Mouse (Mus musculus) C2C12 (cell line): ENCODE measurements around the gene Nap1l5. TPM values are rescaled to one million over a fixed set of nuclear protein-coding genes. Genes with fewer than 3 reads are reported as not detected.

ENCODE experiments used
- H3K27me3 ChIP-seq: one replicate; pipeline ENCODE4 v1.6.1; 2011; ENCODE audit not compliant: control insufficient read depth, insufficient read depth, insufficient read length
- H3K36me3 ChIP-seq: one replicate; pipeline ENCODE4 v1.6.1; 2011; ENCODE audit not compliant: control insufficient read depth, insufficient read depth
- H3K4me3 ChIP-seq: one replicate; pipeline ENCODE4 v1.5.1; 2011; ENCODE audit warnings: mild to moderate bottlenecking, control low read depth; ENCODE audit not compliant: poor library complexity, insufficient read depth, severe bottlenecking
- H3K79me2 ChIP-seq: one replicate; pipeline ENCODE4 v1.6.1; 2011; ENCODE audit not compliant: control insufficient read depth, insufficient read depth
- H3K79me3 ChIP-seq: one replicate; pipeline ENCODE4 v1.6.1; 2011; ENCODE audit warnings: low read depth, control low read depth
- H3ac ChIP-seq: one replicate; pipeline ENCODE3; 2011; ENCODE audit warnings: low read depth; ENCODE audit not compliant: control insufficient read depth, insufficient read length
- CEBPB ChIP-seq: IDR thresholded peaks from one replicate; pipeline ENCODE4 v1.6.1; 2011; ENCODE audit warnings: low read depth, mild to moderate bottlenecking, control low read depth, moderate library complexity
- CTCF ChIP-seq: IDR thresholded peaks from one replicate; pipeline ENCODE4 v1.5.1; 2011; ENCODE audit not compliant: control insufficient read depth, insufficient read depth, insufficient read length
- FOSL1 ChIP-seq: IDR thresholded peaks from one replicate; pipeline ENCODE4 v1.8.0; 2011; ENCODE audit warnings: mild to moderate bottlenecking, low read length; ENCODE audit not compliant: poor library complexity, insufficient read depth, severe bottlenecking
- MAX ChIP-seq: IDR thresholded peaks from one replicate; pipeline ENCODE4 v1.6.1; 2011; ENCODE audit warnings: mild to moderate bottlenecking, control low read depth
- MYOD1 ChIP-seq: IDR thresholded peaks from one replicate; pipeline ENCODE4 v1.6.1; 2011; ENCODE audit warnings: low read depth; ENCODE audit not compliant: control insufficient read depth, insufficient read length
- MYOG ChIP-seq: IDR thresholded peaks from one replicate; pipeline ENCODE4 v1.6.1; 2011; ENCODE audit not compliant: control insufficient read depth, insufficient read length; ENCODE audit errors: extremely low read depth
- USF1 ChIP-seq: IDR thresholded peaks from one replicate; pipeline ENCODE4 v1.6.1; 2011; ENCODE audit warnings: low read depth, mild to moderate bottlenecking, control low read depth, moderate library complexity
- polyA plus RNA-seq: library from polyadenylated mRNA; unstranded; fragments of >200 nt; fragmentation: generic; extraction: Trizol; gene quantifications from one replicate; pipeline ENCODE4 v1.2.1, GENCODE M21; 2012; ENCODE audit warnings: missing spikeins

Nap1l5 gene
- polyA plus RNA-seq, 1 experiment = 0.04 TPM

DNA sequence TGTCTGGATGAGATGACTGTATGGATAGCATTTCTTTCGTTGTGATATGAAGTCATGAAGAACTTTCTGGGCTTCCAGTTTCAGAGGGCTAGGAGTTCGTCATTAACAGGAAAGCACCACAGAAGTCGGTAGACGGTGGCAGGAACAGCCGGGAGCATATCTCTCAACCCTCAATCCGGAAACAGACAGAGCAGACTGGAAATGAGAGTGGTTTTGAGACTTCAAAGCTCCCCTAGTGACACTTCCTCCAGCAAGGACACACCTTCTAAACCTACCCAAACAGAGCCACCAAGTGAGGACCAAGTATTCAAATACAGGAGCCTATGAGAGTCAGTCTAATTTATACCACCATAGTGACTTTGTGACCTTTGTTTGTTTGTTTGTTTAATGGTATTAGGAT is 13.6 kb downstream of the Nap1l5 start:
- TF ChIP-seq MYOG = no peak

DNA sequence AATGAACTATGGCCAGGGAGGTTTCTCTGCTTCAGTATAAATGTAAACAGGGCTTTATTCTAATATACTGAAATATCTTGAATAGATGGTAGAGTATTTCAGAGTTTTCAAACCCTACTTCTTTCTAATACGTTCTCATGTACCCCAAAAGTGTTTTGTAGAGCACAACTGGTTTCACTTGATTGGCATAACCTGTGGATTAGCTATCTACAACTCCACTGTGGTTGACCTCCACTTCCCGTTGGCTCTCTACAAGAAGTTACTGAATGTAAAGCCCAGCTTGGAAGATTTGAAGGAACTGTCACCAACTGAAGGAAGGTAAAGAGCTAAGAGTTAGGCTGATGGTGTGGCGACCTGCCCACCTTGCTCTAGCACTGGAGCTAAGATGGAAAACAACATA is 17.0 kb downstream of the Nap1l5 start:
- Histone ChIP-seq H3ac (no peak overlapping the region), H3K36me3 (peaks cover 16% of the 10 kb centered on the region), H3K4me3 (no peak overlapping the region), H3K79me2 (no peaks in the 10 kb centered on the region), H3K79me3 (no peaks in the 10 kb centered on the region), H3K27me3 (no peaks in the 10 kb centered on the region)
- TF ChIP-seq MAX = no peak
- TF ChIP-seq MYOD1 = peak; percentile 32
- TF ChIP-seq FOSL1 = no peak
- TF ChIP-seq USF1 = no peak

More for the DNA sequence above, 13.6 kb downstream of the Nap1l5 start:
- Histone ChIP-seq H3K27me3 (no peaks in the 10 kb centered on the region), H3K79me2 (no peaks in the 10 kb centered on the region), H3ac (no peak overlapping the region), H3K79me3 (no peaks in the 10 kb centered on the region), H3K36me3 (peaks cover 33% of the 10 kb centered on the region), H3K4me3 (no peak overlapping the region)

DNA sequence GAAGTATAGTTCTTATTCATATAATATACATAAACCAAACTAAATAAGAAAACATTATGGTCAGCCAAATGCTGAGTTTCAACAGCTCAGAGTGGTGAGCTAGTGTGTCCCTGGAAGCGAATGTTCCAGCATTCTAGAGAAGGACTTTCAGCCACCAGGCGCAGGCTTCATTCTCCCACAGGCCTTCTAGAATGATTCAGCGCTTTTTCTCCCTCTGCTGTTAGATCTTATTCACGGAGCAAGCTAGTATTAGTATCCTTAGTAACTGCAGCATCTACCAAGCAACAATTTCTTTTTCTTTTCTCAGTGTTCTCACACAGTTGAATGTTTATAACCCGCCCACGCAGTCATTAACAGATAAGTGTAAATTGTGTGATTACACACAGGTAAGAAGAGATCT is 24.6 kb downstream of the Nap1l5 start:
- TF ChIP-seq MYOG = no peak
- TF ChIP-seq FOSL1 = no peak
- TF ChIP-seq MAX = no peak
- TF ChIP-seq MYOD1 = no peak
- no peak for TF ChIP-seq USF1
- no peak for TF ChIP-seq CTCF
- TF ChIP-seq CEBPB = no peak
- H3K79me2 ChIP-seq = no peaks in the 10 kb centered on the region
- H3K36me3 ChIP-seq = no peaks in the 10 kb centered on the region
- H3K79me3 ChIP-seq = no peaks in the 10 kb centered on the region
- H3K27me3 ChIP-seq = no peaks in the 10 kb centered on the region
- no peak overlapping the region for H3K4me3 ChIP-seq
- H3ac ChIP-seq = no peak overlapping the region

- no peaks in the 10 kb centered on the region for H3K79me3 ChIP-seq
- H3ac ChIP-seq = no peak overlapping the region
Measured at GRCm38 (mm10) chr6:58881363-58881762, 25.5 kb downstream of the Nap1l5 start.

GRCm38 (mm10) chr6:58880861-58881260 is 26.0 kb downstream of the Nap1l5 start:
- TF ChIP-seq CTCF (no peak), MYOD1 (no peak), FOSL1 (no peak), CEBPB (no peak), MAX (no peak), USF1 (no peak), MYOG (no peak)
- Histone ChIP-seq H3K27me3 (no peaks in the 10 kb centered on the region), H3K79me3 (no peaks in the 10 kb centered on the region), H3K4me3 (no peak overlapping the region), H3K36me3 (no peaks in the 10 kb centered on the region), H3ac (no peak overlapping the region), H3K79me2 (no peaks in the 10 kb centered on the region)

More at GRCm38 (mm10) chr6:58881363-58881762, 25.5 kb downstream of the Nap1l5 start:
- TF ChIP-seq MYOD1 = no peak
- no peak for TF ChIP-seq CTCF
- TF ChIP-seq MYOG = no peak
- no peak for TF ChIP-seq CEBPB
- TF ChIP-seq MAX = no peak
- TF ChIP-seq USF1 = no peak
- TF ChIP-seq FOSL1 = no peak
- no peaks in the 10 kb centered on the region for H3K36me3 ChIP-seq
- H3K79me2 ChIP-seq = no peaks in the 10 kb centered on the region
- no peak overlapping the region for H3K4me3 ChIP-seq
- no peaks in the 10 kb centered on the region for H3K27me3 ChIP-seq

DNA sequence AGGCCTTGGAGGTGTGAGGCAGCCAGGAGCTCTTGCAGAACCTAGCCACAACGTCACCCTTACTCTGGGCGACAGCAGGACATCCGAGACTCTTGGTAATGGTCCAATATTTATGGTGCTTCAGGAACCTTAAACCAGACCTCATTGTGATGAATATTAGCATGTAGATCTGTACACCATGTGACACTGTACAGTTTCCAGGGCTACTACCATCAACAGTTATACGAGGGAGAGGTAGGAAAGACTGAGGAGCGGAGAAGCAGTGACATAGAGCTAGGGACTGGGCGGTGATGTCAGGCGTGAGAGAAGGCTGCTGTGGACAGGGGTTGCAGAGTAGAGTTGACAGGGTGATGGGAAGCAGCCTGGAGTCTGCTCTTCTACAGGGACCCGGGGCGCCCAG is 26.9 kb downstream of the Nap1l5 start:
- Histone ChIP-seq H3K27me3 (no peaks in the 10 kb centered on the region), H3K36me3 (peaks cover 3% of the 10 kb centered on the region), H3ac (no peak overlapping the region), H3K79me3 (no peaks in the 10 kb centered on the region), H3K4me3 (no peak overlapping the region), H3K79me2 (no peaks in the 10 kb centered on the region)
- no peak for TF ChIP-seq USF1
- no peak for TF ChIP-seq CTCF
- no peak for TF ChIP-seq CEBPB
- TF ChIP-seq MYOG = no peak
- no peak for TF ChIP-seq FOSL1
- TF ChIP-seq MAX = no peak
